In the genomic region with DNA sequence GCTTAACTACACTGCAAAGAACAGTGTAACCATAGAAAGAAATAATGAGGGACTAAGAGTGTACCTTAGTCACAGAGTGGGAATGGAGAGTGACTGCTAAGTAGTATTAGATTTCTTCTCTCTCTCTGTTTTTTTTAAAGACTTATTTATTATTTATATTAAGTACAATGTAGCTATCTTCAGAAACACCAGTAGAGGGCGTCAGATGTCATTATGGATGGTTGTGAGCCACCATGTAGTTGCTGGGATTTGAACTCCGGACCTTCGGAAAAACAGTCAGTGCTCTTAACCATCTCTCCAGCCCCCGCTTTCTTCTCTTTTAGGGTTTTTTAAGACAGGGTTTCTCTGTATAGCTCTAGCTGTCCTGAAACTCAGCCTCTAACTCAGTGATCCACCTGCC, we compare ENCODE assay signal across 23 mouse cellular contexts. TPM values are rescaled to one million over a fixed set of nuclear protein-coding genes. Genes with fewer than 3 reads are reported as not detected.
DNase-seq lines count a peak whose midpoint lies in the region; ATAC-seq and TF ChIP-seq lines count a peak whose summit lies in the region.
"Had no signal": no experiment of that assay in that cellular context is flagged by ENCODE, and none has a peak within 500 bp of the region (broad histone marks: within the 10 kb centered on the region; RNA-seq: fewer than 3 reads in every experiment).

No protein-coding gene starts in this region.

- H3K27ac ChIP-seq in hindbrain, postnatal 0 days: no peak overlapping the region
- no peak overlapping the region for H3K27ac ChIP-seq in hindbrain, embryonic 11.5 days (ENCODE audit: low read depth, low read length)
- no peak overlapping the region for H3K27ac ChIP-seq in lung, postnatal 0 days (ENCODE audit: low read length)
- no peak overlapping the region for H3K27ac ChIP-seq in stomach, postnatal 0 days (replicated peaks)
- H3K27ac ChIP-seq: forebrain, embryonic 12.5 days; macrophage; midbrain, embryonic 10.5 days; neural tube, embryonic 12.5 days had no signal

- H3K4me3 ChIP-seq in hindbrain, postnatal 0 days (ENCODE audit: low read length): no peak overlapping the region
- H3K4me3 ChIP-seq in hindbrain, embryonic 11.5 days (ENCODE audit: low read depth, low read length): no peak overlapping the region
- no peak overlapping the region for H3K4me3 ChIP-seq in lung, postnatal 0 days (ENCODE audit: low read depth, low read length)
- no peak overlapping the region for H3K4me3 ChIP-seq in lung, adult 2 months (replicated peaks; ENCODE audit: extremely low read depth, low read depth, low read length)
- H3K4me3 ChIP-seq in E14TG2a.4 (replicated peaks; ENCODE audit: low read length): no peak overlapping the region
- no peak overlapping the region for H3K4me3 ChIP-seq in stomach, postnatal 0 days (ENCODE audit: low read depth, low read length)
- H3K4me3 ChIP-seq: forebrain, embryonic 12.5 days; midbrain, embryonic 10.5 days; neural tube, embryonic 12.5 days had no signal

- H3K27me3 ChIP-seq in hindbrain, postnatal 0 days (ENCODE audit: insufficient read depth, low read length): no peaks in the 10 kb centered on the region
- H3K27me3 ChIP-seq in hindbrain, embryonic 11.5 days (ENCODE audit: control insufficient read depth, insufficient read depth, low read length): no peaks in the 10 kb centered on the region
- H3K27me3 ChIP-seq in lung, postnatal 0 days (replicated peaks; ENCODE audit: insufficient read depth, low read length): no peaks in the 10 kb centered on the region
- H3K27me3 ChIP-seq in E14TG2a.4 (ENCODE audit: insufficient read depth, low read length): no peaks in the 10 kb centered on the region
- no peaks in the 10 kb centered on the region for H3K27me3 ChIP-seq in stomach, postnatal 0 days (ENCODE audit: control insufficient read depth, insufficient read depth, low read length)
- H3K27me3 ChIP-seq: forebrain, embryonic 12.5 days; neural tube, embryonic 12.5 days had no signal

- no peak overlapping the region for H3K9ac ChIP-seq in hindbrain, postnatal 0 days (replicated peaks; ENCODE audit: low read length)
- no peak overlapping the region for H3K9ac ChIP-seq in hindbrain, embryonic 11.5 days (ENCODE audit: low read depth, low read length)
- H3K9ac ChIP-seq in lung, postnatal 0 days (replicated peaks; ENCODE audit: low read depth): no peak overlapping the region
- no peak overlapping the region for H3K9ac ChIP-seq in stomach, postnatal 0 days (ENCODE audit: low read length)
- H3K9ac ChIP-seq: forebrain, embryonic 12.5 days; neural tube, embryonic 12.5 days had no signal

- TF ChIP-seq EP300 in lung, postnatal 0 days (IDR thresholded peaks at IDR 0.05): no peak
- no peak for TF ChIP-seq EP300 in stomach, postnatal 0 days (optimal IDR thresholded peaks at IDR 0.05)

- peaks cover 70% of the 10 kb centered on the region for H3K36me3 ChIP-seq in hindbrain, postnatal 0 days (ENCODE audit: insufficient read depth, low read length)
- peaks cover 32% of the 10 kb centered on the region for H3K36me3 ChIP-seq in hindbrain, embryonic 11.5 days (ENCODE audit: control insufficient read depth, insufficient read depth, low read length)
- peaks cover 71% of the 10 kb centered on the region for H3K36me3 ChIP-seq in lung, postnatal 0 days (ENCODE audit: insufficient read depth, low read length)
- peaks cover 100% of the 10 kb centered on the region for H3K36me3 ChIP-seq in E14TG2a.4 (ENCODE audit: insufficient read depth, low read length)
- H3K36me3 ChIP-seq in stomach, postnatal 0 days (ENCODE audit: control insufficient read depth, insufficient read depth, low read length): peaks cover 51% of the 10 kb centered on the region

- no peaks in the 10 kb centered on the region for H3K9me3 ChIP-seq in hindbrain, postnatal 0 days (ENCODE audit: low read length)
- no peaks in the 10 kb centered on the region for H3K9me3 ChIP-seq in hindbrain, embryonic 11.5 days (ENCODE audit: control insufficient read depth, low read length)
- no peaks in the 10 kb centered on the region for H3K9me3 ChIP-seq in lung, postnatal 0 days (ENCODE audit: low read length)
- H3K9me3 ChIP-seq in E14TG2a.4 (ENCODE audit: low read length): no peaks in the 10 kb centered on the region
- no peaks in the 10 kb centered on the region for H3K9me3 ChIP-seq in stomach, postnatal 0 days (ENCODE audit: control insufficient read depth, low read length)
- H3K9me3 ChIP-seq: forebrain, embryonic 12.5 days; midbrain, embryonic 10.5 days; neural tube, embryonic 12.5 days had no signal

- TF ChIP-seq POLR2A in lung, adult 2 months (IDR thresholded peaks at IDR 0.05; ENCODE audit: borderline replicate concordance, extremely low read depth, low read depth, low read length): no peak

- H3K4me1 ChIP-seq in hindbrain, postnatal 0 days (ENCODE audit: insufficient read depth, low read length): no peaks in the 10 kb centered on the region
- H3K4me1 ChIP-seq in hindbrain, embryonic 11.5 days (replicated peaks; ENCODE audit: control insufficient read depth, insufficient read depth, low read length): no peaks in the 10 kb centered on the region
- H3K4me1 ChIP-seq in lung, postnatal 0 days (ENCODE audit: insufficient read depth, low read depth, low read length): no peaks in the 10 kb centered on the region
- H3K4me1 ChIP-seq in lung, adult 2 months (ENCODE audit: control insufficient read depth, insufficient read depth, low read length): no peaks in the 10 kb centered on the region
- peaks cover 39% of the 10 kb centered on the region for H3K4me1 ChIP-seq in E14TG2a.4 (replicated peaks; ENCODE audit: low read depth, low read length)
- no peaks in the 10 kb centered on the region for H3K4me1 ChIP-seq in stomach, postnatal 0 days (replicated peaks; ENCODE audit: control insufficient read depth, insufficient read depth)
- H3K4me1 ChIP-seq: forebrain, embryonic 12.5 days; midbrain, embryonic 10.5 days; neural tube, embryonic 12.5 days had no signal

- ATAC-seq in hindbrain, postnatal 0 days: no peak
- ATAC-seq in hindbrain, embryonic 11.5 days (ENCODE audit: low FRiP score): no peak
- ATAC-seq in lung, postnatal 0 days: no peak
- ATAC-seq in stomach, postnatal 0 days (ENCODE audit: low FRiP score, low TSS enrichment): no peak

- no peak for DNase-seq in hindbrain, postnatal 0 days (ENCODE audit: low spot score)
- no peak for DNase-seq in hindbrain, embryonic 11.5 days (ENCODE audit: low spot score)
- DNase-seq in lung, postnatal 0 days (ENCODE audit: low spot score): peak; percentile 14
- DNase-seq in lung, adult 2 months: no peak
- no peak for DNase-seq in stomach, postnatal 0 days (ENCODE audit: low spot score)
- DNase-seq in layer of hippocampus, postnatal 36 days: no peak
- DNase-seq: cerebellum, adult 2 months; cerebellum, postnatal 36 days; gastrocnemius, postnatal 14 days; kidney, adult 9 months; kidney, postnatal 36 days; thymus, adult 18-20 months had no signal

- 79% methylated on average over 4 of the region's 4 CpGs for WGBS in hindbrain, postnatal 0 days
- 83% methylated on average over 4 of the region's 4 CpGs for WGBS in hindbrain, embryonic 11.5 days
- WGBS in lung, postnatal 0 days: 79% methylated on average over 4 of the region's 4 CpGs
- 81% methylated on average over 4 of the region's 4 CpGs for WGBS in lung, adult 2 months
- WGBS in stomach, postnatal 0 days: 87% methylated on average over 4 of the region's 4 CpGs

- H3K4me2 ChIP-seq in hindbrain, postnatal 0 days (ENCODE audit: low read depth, low read length): no peak overlapping the region
- H3K4me2 ChIP-seq in hindbrain, embryonic 11.5 days (replicated peaks; ENCODE audit: low read depth, low read length): no peak overlapping the region
- no peak overlapping the region for H3K4me2 ChIP-seq in lung, postnatal 0 days (replicated peaks; ENCODE audit: low read depth, low read length)
- H3K4me2 ChIP-seq in stomach, postnatal 0 days (replicated peaks; ENCODE audit: low read depth): no peak overlapping the region
- H3K4me2 ChIP-seq: forebrain, embryonic 12.5 days; neural tube, embryonic 12.5 days had no signal

- TF ChIP-seq CTCF in hindbrain, postnatal 0 days (IDR thresholded peaks at IDR 0.05; ENCODE audit: low read depth): peak; percentile 15; the same call in 1 of the 2 replicates
- TF ChIP-seq CTCF in lung, postnatal 0 days (IDR thresholded peaks at IDR 0.05): peak; percentile 22; the same call in 1 of the 2 replicates
- TF ChIP-seq CTCF in lung, adult 2 months (IDR thresholded peaks at IDR 0.05; ENCODE audit: insufficient read depth, low read length): no peak
- TF ChIP-seq CTCF in E14TG2a.4 (conservative IDR thresholded peaks at IDR 0.05; ENCODE audit: low read length): peak; percentile 22
- TF ChIP-seq CTCF in stomach, postnatal 0 days (IDR thresholded peaks at IDR 0.05; ENCODE audit: low read depth): peak; percentile 42

RNA-seq across cellular contexts. Expression of gene Supt5, which starts 12.1 kb away (rescaled TPM):
- 98.7 and 104 TPM in 2 replicates for total RNA-seq in hindbrain, postnatal 0 days (2014; rRNA removed)
- polyA plus RNA-seq in hindbrain, postnatal 0 days (2015; fragmentation: Nextera tagmentation; extraction: Ambion mirVana): 71.8 and 76.5 TPM in 2 replicates
- polyA plus RNA-seq in hindbrain, embryonic 11.5 days (2014; fragmentation: Nextera tagmentation; extraction: Ambion mirVana): 68.0 and 74.9 TPM in 2 replicates
- polyA plus RNA-seq in lung, postnatal 0 days (2015; fragmentation: Nextera tagmentation; extraction: Ambion mirVana): 39.7 and 41.0 TPM in 2 replicates
- 98.7 and 109 TPM in 2 replicates for polyA plus RNA-seq in lung, adult 2 months (2012; rRNA removed)
- polyA plus RNA-seq in stomach, postnatal 0 days (2015; fragmentation: Nextera tagmentation; extraction: Ambion mirVana): 31.5 and 35.7 TPM in 2 replicates
- 100 to 1,000 TPM; 114 to 122 TPM for total RNA-seq in layer of hippocampus, postnatal 36 days (2021)

RNA-seq across cellular contexts. Expression of gene Timm50, which starts 14.6 kb away (rescaled TPM):
- total RNA-seq in hindbrain, postnatal 0 days (2014; rRNA removed): 71.6 and 82.9 TPM in 2 replicates
- polyA plus RNA-seq in hindbrain, postnatal 0 days (2015; fragmentation: Nextera tagmentation; extraction: Ambion mirVana): 125 and 131 TPM in 2 replicates
- polyA plus RNA-seq in hindbrain, embryonic 11.5 days (2014; fragmentation: Nextera tagmentation; extraction: Ambion mirVana): 189 and 201 TPM in 2 replicates
- polyA plus RNA-seq in lung, postnatal 0 days (2015; fragmentation: Nextera tagmentation; extraction: Ambion mirVana): 51.8 and 54.8 TPM in 2 replicates
- 38.8 and 44.4 TPM in 2 replicates for polyA plus RNA-seq in lung, adult 2 months (2012; rRNA removed)
- polyA plus RNA-seq in stomach, postnatal 0 days (2015; fragmentation: Nextera tagmentation; extraction: Ambion mirVana): 69.4 and 69.6 TPM in 2 replicates
- 10 to 100 TPM; 41.1 to 42.1 TPM for total RNA-seq in layer of hippocampus, postnatal 36 days (2021)

RNA-seq across cellular contexts. Expression of gene Rps16, which starts 24.0 kb away (rescaled TPM):
- total RNA-seq in hindbrain, postnatal 0 days (2014; rRNA removed): 97.7 and 154 TPM in 2 replicates
- polyA plus RNA-seq in hindbrain, postnatal 0 days (2015; fragmentation: Nextera tagmentation; extraction: Ambion mirVana): 539 and 575 TPM in 2 replicates
- polyA plus RNA-seq in hindbrain, embryonic 11.5 days (2014; fragmentation: Nextera tagmentation; extraction: Ambion mirVana): 746 and 776 TPM in 2 replicates
- polyA plus RNA-seq in lung, postnatal 0 days (2015; fragmentation: Nextera tagmentation; extraction: Ambion mirVana): 623 and 695 TPM in 2 replicates
- polyA plus RNA-seq in lung, adult 2 months (2012; rRNA removed): 529 and 774 TPM in 2 replicates
- polyA plus RNA-seq in stomach, postnatal 0 days (2015; fragmentation: Nextera tagmentation; extraction: Ambion mirVana): 880 and 955 TPM in 2 replicates
- total RNA-seq in layer of hippocampus, postnatal 36 days (2021): 100 to 1,000 TPM; 454 to 471 TPM

RNA-seq across cellular contexts. Expression of gene Dll3, which starts 24.4 kb away (rescaled TPM):
- 20.1 and 24.8 TPM in 2 replicates for total RNA-seq in hindbrain, postnatal 0 days (2014; rRNA removed)
- polyA plus RNA-seq in hindbrain, postnatal 0 days (2015; fragmentation: Nextera tagmentation; extraction: Ambion mirVana): 17.0 and 20.2 TPM in 2 replicates
- 77.4 and 86.1 TPM in 2 replicates for polyA plus RNA-seq in hindbrain, embryonic 11.5 days (2014; fragmentation: Nextera tagmentation; extraction: Ambion mirVana)
- 0.10 and 0.24 TPM in 2 replicates for polyA plus RNA-seq in lung, postnatal 0 days (2015; fragmentation: Nextera tagmentation; extraction: Ambion mirVana)
- 0.12 and 0.20 TPM in 2 replicates for polyA plus RNA-seq in lung, adult 2 months (2012; rRNA removed)
- polyA plus RNA-seq in stomach, postnatal 0 days (2015; fragmentation: Nextera tagmentation; extraction: Ambion mirVana): 0.92 and 0.96 TPM in 2 replicates
- total RNA-seq in layer of hippocampus, postnatal 36 days (2021): 1 to 10 TPM; 2.1 to 2.8 TPM
- total RNA-seq: gastrocnemius, postnatal 14 days; hematopoietic stem cell, adult 5-6 weeks; monocyte, adult 5-6 weeks had no signal
- polyA plus RNA-seq: liver, embryonic 16.5 days; macrophage had no signal

RNA-seq across cellular contexts. Expression of gene Selenov, which starts 35.5 kb away (rescaled TPM):
- 2.1 and 3.6 TPM in 2 replicates for total RNA-seq in hindbrain, postnatal 0 days (2014; rRNA removed)
- 5.1 and 7.1 TPM in 2 replicates for polyA plus RNA-seq in hindbrain, postnatal 0 days (2015; fragmentation: Nextera tagmentation; extraction: Ambion mirVana)
- 0.46 and 0.52 TPM in 2 replicates for polyA plus RNA-seq in hindbrain, embryonic 11.5 days (2014; fragmentation: Nextera tagmentation; extraction: Ambion mirVana)
- polyA plus RNA-seq in lung, postnatal 0 days (2015; fragmentation: Nextera tagmentation; extraction: Ambion mirVana): 0.10 and 0.18 TPM in 2 replicates
- not detected in 2 replicates for polyA plus RNA-seq in lung, adult 2 months (2012; rRNA removed)
- 0.22 and 0.33 TPM in 2 replicates for polyA plus RNA-seq in stomach, postnatal 0 days (2015; fragmentation: Nextera tagmentation; extraction: Ambion mirVana)
- 1 to 10 TPM in 1 of 2 experiments, under 1 TPM in 1; 0.27 to 1.8 TPM for total RNA-seq in layer of hippocampus, postnatal 36 days (2021)
- total RNA-seq: gastrocnemius, postnatal 14 days; hematopoietic stem cell, adult 5-6 weeks; monocyte, adult 5-6 weeks had no signal
- polyA plus RNA-seq: C2C12; heart, embryonic 16.5 days; liver, embryonic 16.5 days; macrophage; small intestine, adult 2 months had no signal
